Mouse (Mus musculus): Measurements from ENCODE around the gene Tifab.

GRCm38 (mm10) chr13:56163751-56164150 lies 14.9 kb downstream of the Tifab start:
- TF ChIP-seq CTCF (conservative IDR thresholded peaks at IDR 0.05; ENCODE audit: insufficient read depth, insufficient read length, low read depth, low read length) (no peak), POLR2A (IDR thresholded peaks at IDR 0.05; ENCODE audit: low read depth, low read length) (no peak)

Data from kidney, adult 2 months (tissue).